17 mouse cellular contexts compared by ENCODE assay signal in genomic region chr2:146049339-146049738, GRCm38 (mm10).
A peak's percentile ranks its signal among the peaks of the same experiment; 100 is the strongest.
DNase-seq lines count a peak whose midpoint lies in the region; ATAC-seq and TF ChIP-seq lines count a peak whose summit lies in the region.
"Had no signal": no experiment of that assay in that cellular context is flagged by ENCODE, and none has a peak within 500 bp of the region (broad histone marks: within the 10 kb centered on the region; RNA-seq: fewer than 3 reads in every experiment).

No protein-coding gene starts in this region.

- DNase-seq in heart, postnatal 0 days (ENCODE audit: low spot score): no peak
- DNase-seq in heart, postnatal 10 days: no peak
- DNase-seq in midbrain, embryonic 11.5 days (ENCODE audit: low spot score, missing footprints): peak; percentile 81
- DNase-seq in ES-E14 (ENCODE audit: low read depth, low spot score): no peak
- DNase-seq in thymus, postnatal 0 days (ENCODE audit: low spot score): no peak
- DNase-seq in right cerebral cortex, postnatal 25 days: no peak
- DNase-seq: cerebellum, postnatal 25 days; kidney, postnatal 10 days; layer of hippocampus, adult 9-11 months; thymus, postnatal 25 days had no signal

- no peaks in the 10 kb centered on the region for H3K36me3 ChIP-seq in heart, postnatal 0 days (replicated peaks; ENCODE audit: control insufficient read depth, insufficient read depth, low read length)
- no peaks in the 10 kb centered on the region for H3K36me3 ChIP-seq in midbrain, embryonic 11.5 days (ENCODE audit: control insufficient read depth, insufficient read depth, low read length)
- no peaks in the 10 kb centered on the region for H3K36me3 ChIP-seq in midbrain, embryonic 15.5 days (replicated peaks)
- no peaks in the 10 kb centered on the region for H3K36me3 ChIP-seq in ES-E14 (ENCODE audit: control insufficient read depth, insufficient read depth, low read length, poor library complexity, severe bottlenecking)
- H3K36me3 ChIP-seq: heart, embryonic 13.5 days; hindbrain, embryonic 12.5 days; lung, embryonic 15.5 days had no signal

- no peaks in the 10 kb centered on the region for H3K27me3 ChIP-seq in heart, postnatal 0 days (ENCODE audit: control insufficient read depth, insufficient read depth, low read length)
- no peaks in the 10 kb centered on the region for H3K27me3 ChIP-seq in midbrain, embryonic 11.5 days (ENCODE audit: control insufficient read depth, insufficient read depth, low read length)
- H3K27me3 ChIP-seq in midbrain, embryonic 15.5 days (replicated peaks): no peaks in the 10 kb centered on the region
- H3K27me3 ChIP-seq: heart, embryonic 13.5 days; hindbrain, embryonic 12.5 days; lung, embryonic 15.5 days had no signal

- WGBS in heart, postnatal 0 days: 81% methylated on average over 5 of the region's 5 CpGs
- WGBS in midbrain, embryonic 11.5 days: 83% methylated on average over 5 of the region's 5 CpGs
- 84% methylated on average over 5 of the region's 5 CpGs for WGBS in midbrain, embryonic 15.5 days

- intact Hi-C loops in heart, postnatal 10 days (cut with DNase I): no loop called here

- no peak for ATAC-seq in heart, postnatal 0 days (ENCODE audit: insufficient read depth, low read depth)
- no peak for ATAC-seq in midbrain, embryonic 11.5 days (ENCODE audit: low FRiP score)
- no peak for ATAC-seq in midbrain, embryonic 15.5 days (replicated peaks)
- ATAC-seq in megakaryocyte progenitor cell, adult 5-6 weeks (replicated peaks; ENCODE audit: poor library complexity): 0 out of 2 replicates have a peak, but pooled peaks have one; percentile 36
- ATAC-seq: forebrain, embryonic 14.5 days; intestine, embryonic 16.5 days had no signal

- in situ Hi-C loops in ES-E14 (cut with MboI; ENCODE audit: low sequenced_read_pairs in 2 of 2, unreplicated experiment in 2 of 2): no loop called here

- H3K27ac ChIP-seq in heart, postnatal 0 days (ENCODE audit: low read depth): no peak overlapping the region
- H3K27ac ChIP-seq in midbrain, embryonic 11.5 days (ENCODE audit: low read depth, low read length): no peak overlapping the region
- H3K27ac ChIP-seq in midbrain, embryonic 15.5 days: no peak overlapping the region
- no peak overlapping the region for H3K27ac ChIP-seq in ES-E14 (ENCODE audit: insufficient read depth, low read depth, low read length, poor library complexity, severe bottlenecking)
- H3K27ac ChIP-seq: heart, embryonic 13.5 days; hindbrain, embryonic 12.5 days; lung, embryonic 15.5 days had no signal

- peak; percentile 20; the same call in 1 of the 2 replicates for TF ChIP-seq CTCF in heart, postnatal 0 days (IDR thresholded peaks at IDR 0.05; ENCODE audit: low read depth)

- TF ChIP-seq EP300 in heart, postnatal 0 days (IDR thresholded peaks at IDR 0.05; ENCODE audit: low read depth): no peak

- H3K4me1 ChIP-seq in heart, postnatal 0 days (ENCODE audit: control insufficient read depth, insufficient read depth): peaks cover 4% of the 10 kb centered on the region; the same call in 1 of the 2 replicates
- peaks cover 7% of the 10 kb centered on the region; the same call in 1 of the 2 replicates for H3K4me1 ChIP-seq in midbrain, embryonic 11.5 days (ENCODE audit: control insufficient read depth, insufficient read depth, low read length)
- peaks cover 24% of the 10 kb centered on the region for H3K4me1 ChIP-seq in midbrain, embryonic 15.5 days
- peaks cover 0 to 5% of the 10 kb centered on the region in 2 experiments; a peak in 1 of 4 replicates for H3K4me1 ChIP-seq in ES-E14 (ENCODE audit: control insufficient read depth in 2 of 2, insufficient read depth in 2 of 2, low read length in 2 of 2, poor library complexity in 1 of 2)
- H3K4me1 ChIP-seq: lung, embryonic 15.5 days had no signal

- H3K4me2 ChIP-seq in heart, postnatal 0 days (ENCODE audit: low read depth, low read length): no peak overlapping the region
- no peak overlapping the region for H3K4me2 ChIP-seq in midbrain, embryonic 11.5 days
- H3K4me2 ChIP-seq in midbrain, embryonic 15.5 days: no peak overlapping the region
- H3K4me2 ChIP-seq: heart, embryonic 13.5 days; hindbrain, embryonic 12.5 days; lung, embryonic 15.5 days had no signal

- H3K9me3 ChIP-seq in heart, postnatal 0 days (replicated peaks; ENCODE audit: control insufficient read depth, low read length): no peaks in the 10 kb centered on the region
- no peaks in the 10 kb centered on the region for H3K9me3 ChIP-seq in midbrain, embryonic 11.5 days (ENCODE audit: control insufficient read depth, low read length)
- no peaks in the 10 kb centered on the region for H3K9me3 ChIP-seq in midbrain, embryonic 15.5 days
- no peaks in the 10 kb centered on the region for H3K9me3 ChIP-seq in ES-E14 (ENCODE audit: control insufficient read depth, insufficient read depth, low read depth, low read length)
- H3K9me3 ChIP-seq: heart, embryonic 13.5 days; hindbrain, embryonic 12.5 days; lung, embryonic 15.5 days had no signal

- H3K4me3 ChIP-seq in heart, postnatal 0 days (ENCODE audit: low read depth, low read length): no peak overlapping the region
- no peak overlapping the region for H3K4me3 ChIP-seq in midbrain, embryonic 11.5 days (ENCODE audit: low read depth, low read length)
- H3K4me3 ChIP-seq in midbrain, embryonic 15.5 days: no peak overlapping the region
- no peak overlapping the region for H3K4me3 ChIP-seq in ES-E14 (ENCODE audit: insufficient read depth in 1 of 2, low read depth in 1 of 2, low read length in 2 of 2, poor library complexity in 1 of 2, severe bottlenecking in 1 of 2)
- H3K4me3 ChIP-seq: heart, embryonic 13.5 days; hindbrain, embryonic 12.5 days; lung, embryonic 15.5 days had no signal

- H3K9ac ChIP-seq in heart, postnatal 0 days (replicated peaks; ENCODE audit: low read depth, low read length): no peak overlapping the region
- no peak overlapping the region for H3K9ac ChIP-seq in midbrain, embryonic 11.5 days (ENCODE audit: low read length)
- H3K9ac ChIP-seq in midbrain, embryonic 15.5 days: no peak overlapping the region
- no peak overlapping the region for H3K9ac ChIP-seq in ES-E14 (ENCODE audit: insufficient read depth, low read depth, low read length, poor library complexity, severe bottlenecking)
- H3K9ac ChIP-seq: heart, embryonic 13.5 days; hindbrain, embryonic 12.5 days; lung, embryonic 15.5 days had no signal

TF ChIP-seq in ES-E14, 5 proteins besides CTCF, POLR2A, EP300 and RAD21:
- TF ChIP-seq MAFK (IDR thresholded peaks at IDR 0.05; ENCODE audit: insufficient read depth, low read depth, low read length): no peak
- TF ChIP-seq ZC3H11A (IDR thresholded peaks at IDR 0.05; ENCODE audit: borderline replicate concordance, low read depth, low read length): peak; percentile 67; the same call in 1 of the 2 replicates
